Mouse (Mus musculus) myocyte (in vitro differentiated cells): ENCODE measurements around the gene Hltf. TPM values are rescaled to one million over a fixed set of nuclear protein-coding genes. Genes with fewer than 3 reads are reported as not detected.
"Not testable (repeated sequence)": the region's sequence is repeated elsewhere in the genome, so short reads cannot be mapped to it uniquely, and the experiment has no call there.

ENCODE experiments used
- H3K27me3 ChIP-seq: one replicate; pipeline ENCODE4 v1.6.1; 2011; ENCODE audit not compliant: control insufficient read depth, insufficient read depth, insufficient read length
- H3K36me3 ChIP-seq: one replicate; pipeline ENCODE4 v1.6.1; 2011; ENCODE audit not compliant: control insufficient read depth, insufficient read depth
- H3K4me2 ChIP-seq: one replicate; pipeline ENCODE4 v1.6.1; 2011; ENCODE audit warnings: low read depth, control low read depth
- H3K4me3 ChIP-seq: one replicate; pipeline ENCODE4 v1.5.1; 2011; ENCODE audit warnings: mild to moderate bottlenecking, control low read depth, moderate library complexity
- H3K79me2 ChIP-seq: one replicate; pipeline ENCODE4 v1.6.1; 2011; ENCODE audit not compliant: control insufficient read depth, insufficient read depth
- H3ac ChIP-seq: one replicate; pipeline ENCODE4 v1.6.1; 2011; ENCODE audit not compliant: control insufficient read depth, insufficient read length
- CEBPB ChIP-seq: IDR thresholded peaks from 2 replicates; pipeline ENCODE4 v1.6.1; 2011; ENCODE audit warnings: mild to moderate bottlenecking, moderate library complexity; ENCODE audit not compliant: poor library complexity, insufficient read depth, severe bottlenecking
- E2F4 ChIP-seq: IDR thresholded peaks from one replicate; pipeline ENCODE4 v1.6.1; 2011; ENCODE audit warnings: mild to moderate bottlenecking, control low read depth, moderate library complexity; ENCODE audit not compliant: insufficient read depth
- MAX ChIP-seq: IDR thresholded peaks from one replicate; pipeline ENCODE4 v1.6.1; 2011; ENCODE audit warnings: low read depth, mild to moderate bottlenecking, control low read depth
- MYOD1 ChIP-seq, 3 experiments: IDR thresholded peaks; one replicate each; pipeline ENCODE4 v1.6.1; 2011; ENCODE audit warnings: control low read depth in 2 of 3, low read depth in 2 of 3, mild to moderate bottlenecking in 2 of 3, moderate library complexity in 1 of 3; ENCODE audit not compliant: insufficient read length in 2 of 3, control insufficient read depth in 1 of 3
- MYOG ChIP-seq, 3 experiments: IDR thresholded peaks; one replicate each; pipeline ENCODE4 v1.6.1; 2011; ENCODE audit warnings: control low read depth in 2 of 3, low read depth in 2 of 3, mild to moderate bottlenecking in 2 of 3; ENCODE audit not compliant: insufficient read length in 2 of 3, control insufficient read depth in 1 of 3, insufficient read depth in 1 of 3
- POLR2A ChIP-seq: IDR thresholded peaks from one replicate; pipeline ENCODE4 v1.6.1; 2011; ENCODE audit warnings: low read depth, mild to moderate bottlenecking, control low read depth, moderate library complexity; ENCODE audit not compliant: insufficient read length
- POLR2AphosphoS2 ChIP-seq: IDR thresholded peaks from one replicate; pipeline ENCODE4 v1.6.1; 2011; ENCODE audit warnings: low read depth, control low read depth; ENCODE audit not compliant: insufficient read length
- REST ChIP-seq: IDR thresholded peaks from one replicate; pipeline ENCODE4 v1.6.1; 2011; ENCODE audit warnings: mild to moderate bottlenecking, control low read depth, moderate library complexity; ENCODE audit not compliant: insufficient read depth, insufficient read length
- SRF ChIP-seq: IDR thresholded peaks from one replicate; pipeline ENCODE4 v1.6.1; 2011; ENCODE audit warnings: low read depth; ENCODE audit not compliant: control insufficient read depth, insufficient read length
- TCF12 ChIP-seq: IDR thresholded peaks from one replicate; pipeline ENCODE4 v1.6.1; 2011; ENCODE audit warnings: mild to moderate bottlenecking, control low read depth; ENCODE audit not compliant: poor library complexity, insufficient read depth, severe bottlenecking
- TCF3 ChIP-seq: IDR thresholded peaks from one replicate; pipeline ENCODE4 v1.6.1; 2011; ENCODE audit warnings: low read depth, control low read depth; ENCODE audit not compliant: insufficient read length
- USF1 ChIP-seq: IDR thresholded peaks from one replicate; pipeline ENCODE4 v1.6.1; 2011; ENCODE audit warnings: low read depth, mild to moderate bottlenecking, control low read depth, moderate library complexity
- polyA plus RNA-seq: library from polyadenylated mRNA; unstranded; fragments of >200 nt; fragmentation: generic; extraction: Trizol; gene quantifications from one replicate; pipeline ENCODE4 v1.2.1, GENCODE M21; 2012; ENCODE audit warnings: missing spikeins

The Hltf gene
- polyA plus RNA-seq, 1 experiment = 1.3 TPM

- no peak overlapping the region for H3K4me2 ChIP-seq
- H3ac ChIP-seq = no peak overlapping the region
- H3K79me2 ChIP-seq = no peaks in the 10 kb centered on the region
- H3K36me3 ChIP-seq = peaks cover 12% of the 10 kb centered on the region
- no peak for TF ChIP-seq TCF12
- no peak for TF ChIP-seq MYOD1 (IDR thresholded peaks at IDR 0.05; ENCODE audit: control insufficient read depth in 1 of 3, insufficient read length in 2 of 3, low read depth in 2 of 3)
- no peak for TF ChIP-seq POLR2AphosphoS2
- TF ChIP-seq TCF3 = no peak
- no peak for TF ChIP-seq E2F4
- H3K4me3 ChIP-seq = no peak overlapping the region
- H3K27me3 ChIP-seq = no peaks in the 10 kb centered on the region
These were observed 47.2 kb downstream of the Hltf start for GRCm38 (mm10) chr3:20104776-20105175.

GRCm38 (mm10) chr3:20108881-20109280 is 51.3 kb downstream of the Hltf start:
- Histone ChIP-seq H3K27me3 (no peaks in the 10 kb centered on the region), H3ac (no peak overlapping the region), H3K4me2 (no peak overlapping the region), H3K4me3 (no peak overlapping the region), H3K79me2 (no peaks in the 10 kb centered on the region), H3K36me3 (peaks cover 12% of the 10 kb centered on the region)
- TF ChIP-seq E2F4 (no peak), CEBPB (no peak), POLR2AphosphoS2 (no peak), MYOG (IDR thresholded peaks at IDR 0.05; ENCODE audit: control insufficient read depth in 1 of 3, insufficient read depth in 1 of 3, insufficient read length in 2 of 3, low read depth in 2 of 3) (no peak), MYOD1 (IDR thresholded peaks at IDR 0.05; ENCODE audit: control insufficient read depth in 1 of 3, insufficient read length in 2 of 3, low read depth in 2 of 3) (no peak), USF1 (no peak)

- no peak overlapping the region for H3K4me3 ChIP-seq
- H3K27me3 ChIP-seq = no peaks in the 10 kb centered on the region
- H3K79me2 ChIP-seq = no peaks in the 10 kb centered on the region
- peaks cover 6% of the 10 kb centered on the region for H3K36me3 ChIP-seq
- TF ChIP-seq REST = peak; percentile 72
- TF ChIP-seq MAX = no peak
- no peak overlapping the region for H3ac ChIP-seq
- no peak overlapping the region for H3K4me2 ChIP-seq
These were observed 54.3 kb downstream of the Hltf start for GRCm38 (mm10) chr3:20111913-20112312.

GRCm38 (mm10) chr3:20119044-20119591 is 61.5 kb downstream of the Hltf start:
- Histone ChIP-seq H3K27me3 (no peaks in the 10 kb centered on the region), H3K4me2 (no peak overlapping the region), H3K36me3 (peaks cover 3% of the 10 kb centered on the region), H3K4me3 (no peak overlapping the region), H3ac (no peak overlapping the region), H3K79me2 (no peaks in the 10 kb centered on the region)
- no peak for TF ChIP-seq SRF
- TF ChIP-seq USF1 = no peak
- TF ChIP-seq TCF12 = no peak
- TF ChIP-seq MYOD1 (IDR thresholded peaks at IDR 0.05; ENCODE audit: control insufficient read depth in 1 of 3, insufficient read length in 2 of 3, low read depth in 2 of 3) = no peak
- TF ChIP-seq REST = no peak
- TF ChIP-seq MAX = no peak
- no peak for TF ChIP-seq POLR2AphosphoS2
- TF ChIP-seq TCF3 = no peak
- no peak for TF ChIP-seq E2F4

GRCm38 (mm10) chr3:20119686-20120244 is 62.2 kb downstream of the Hltf start:
- Histone ChIP-seq H3ac (no peak overlapping the region), H3K27me3 (no peaks in the 10 kb centered on the region), H3K79me2 (no peaks in the 10 kb centered on the region), H3K4me3 (no peak overlapping the region), H3K4me2 (no peak overlapping the region), H3K36me3 (peaks cover 3% of the 10 kb centered on the region)
- no peak for TF ChIP-seq REST
- no peak for TF ChIP-seq E2F4
- TF ChIP-seq MYOD1 (IDR thresholded peaks at IDR 0.05; ENCODE audit: control insufficient read depth in 1 of 3, insufficient read length in 2 of 3, low read depth in 2 of 3) = no peak
- TF ChIP-seq SRF = no peak
- TF ChIP-seq MAX = no peak
- TF ChIP-seq TCF12 = no peak
- no peak for TF ChIP-seq TCF3
- no peak for TF ChIP-seq POLR2A
- TF ChIP-seq CEBPB = no peak
- TF ChIP-seq POLR2AphosphoS2 = no peak
- TF ChIP-seq MYOG (IDR thresholded peaks at IDR 0.05; ENCODE audit: control insufficient read depth in 1 of 3, insufficient read depth in 1 of 3, insufficient read length in 2 of 3, low read depth in 2 of 3) = no peak
- TF ChIP-seq USF1 = no peak

- not testable (repeated sequence) for H3K4me2 ChIP-seq, H3K4me3 ChIP-seq, H3K79me2 ChIP-seq, H3K27me3 ChIP-seq, H3ac ChIP-seq, H3K36me3 ChIP-seq
These were observed 64.0 kb downstream of the Hltf start for GRCm38 (mm10) chr3:20121582-20121981.
